Mouse (Mus musculus): ENCODE measurements around the gene Kif13a.

- TF ChIP-seq CTCF (conservative IDR thresholded peaks at IDR 0.05; ENCODE audit: insufficient read depth, insufficient read length, low read depth, low read length) = no peak
- TF ChIP-seq POLR2A (IDR thresholded peaks at IDR 0.05; ENCODE audit: low read depth, low read length) = no peak
Observed at GRCm38 (mm10) chr13:46757946-46758345, 171.7 kb downstream of the Kif13a start.
